Mouse (Mus musculus) colon, adult 2 months (tissue): Measurements from ENCODE around the gene Fgd6. TPM values are rescaled to one million over a fixed set of nuclear protein-coding genes. Genes with fewer than 3 reads are reported as not detected.

Experiments
- polyA plus RNA-seq: library from polyadenylated mRNA; depleted of rRNA; stranded (reverse); fragments of >200 nt; gene quantifications from 2 replicates; pipeline ENCODE4 v1.2.3, GENCODE M21; 2012; rRNA removed

Gene Fgd6
- 3.4 and 3.5 TPM in 2 replicates for polyA plus RNA-seq

GRCm38 (mm10) chr10:94035658-94036374 is at the start of gene Fgd6, which contains the start of gene Vezt:
Fgd6 (plus strand) TSS chr10:94036001.
Vezt (minus strand) TSS chr10:94035817.

GRCm38 (mm10) chr10:94147756-94148531 is 112.1 kb downstream of the Fgd6 start, which contains the start of gene Nr2c1:
Nr2c1 (plus strand) TSS chr10:94148023.

Other genes with a start within 250 kb of the Fgd6 start
- 0.03 TPM in 1 of 2 replicates, not detected in the other for gene Usp44, start 204.4 kb upstream of the Fgd6 start, polyA plus RNA-seq
- gene Metap2, start 138.9 kb upstream of the Fgd6 start, polyA plus RNA-seq = 25.0 and 27.5 TPM in 2 replicates
- gene Vezt, start 184 bp upstream of the Fgd6 start, polyA plus RNA-seq = 6.0 and 7.7 TPM in 2 replicates
- gene Nr2c1, start 112.0 kb downstream of the Fgd6 start, polyA plus RNA-seq = 2.3 and 3.0 TPM in 2 replicates
- 57.0 and 66.1 TPM in 2 replicates for gene Ndufa12, start 162.7 kb downstream of the Fgd6 start, polyA plus RNA-seq